Mouse (Mus musculus): ENCODE measurements at regions not wholly inside any gene's neighbourhood (a gene's known extent, or its start where the extent isn't known, plus 50 kb on each side); places are given as distances from the start of the nearest gene placed in this dataset.

- no peaks in the 10 kb centered on the region; the same call in 1 of the 2 replicates for H3K4me1 ChIP-seq (ENCODE audit: control insufficient read depth, insufficient read depth, insufficient read length, low read length)
- TF ChIP-seq CTCF (IDR thresholded peaks at IDR 0.05; ENCODE audit: extremely low read depth, insufficient read length, insufficient replicate concordance, low read depth, low read length) = peak; percentile 51; the same call in 1 of the 2 replicates
- TF ChIP-seq POLR2A (IDR thresholded peaks at IDR 0.05; ENCODE audit: low read depth, low read length) = no peak
- WGBS = 26% methylated on average over 2 of the region's 2 CpGs
- H3K36me3 ChIP-seq (ENCODE audit: control insufficient read depth, insufficient read depth, low read length) = no peaks in the 10 kb centered on the region
- no peak overlapping the region for H3K4me3 ChIP-seq (ENCODE audit: low read depth, low read length)
- H3K27me3 ChIP-seq (ENCODE audit: control insufficient read depth, insufficient read depth, low read length) = no peaks in the 10 kb centered on the region
- H3K27ac ChIP-seq (ENCODE audit: insufficient read depth, low read depth, low read length) = no peak overlapping the region
Measured at GRCm38 (mm10) chr7:143951172-143951571, 50.6 kb upstream of the Shank2 start.
